Mouse (Mus musculus): ENCODE measurements around the gene Smg7. TPM values are rescaled to one million over a fixed set of nuclear protein-coding genes. Genes with fewer than 3 reads are reported as not detected.

The Smg7 gene
- total and polyA plus RNA-seq, 3 experiments, result 32.1 to 53.9 (median 52.4) TPM

GRCm38 (mm10) chr1:152819558-152819957, 82.9 kb downstream of the Smg7 start:
- Histone ChIP-seq H3K4me1 (ENCODE audit: control insufficient read depth in 1 of 2, insufficient read depth in 2 of 2, low read length in 2 of 2) (no peaks in the 10 kb centered on the region), H3K9me3 (replicated peaks; ENCODE audit: insufficient read depth, low read length) (no peaks in the 10 kb centered on the region), H3K9ac (ENCODE audit: control insufficient read depth, low read depth, low read length, poor library complexity, severe bottlenecking) (no peak overlapping the region), H3K27me3 (ENCODE audit: control insufficient read depth in 1 of 2, insufficient read depth in 2 of 2, low read length in 2 of 2) (no peaks in the 10 kb centered on the region), H3K36me3 (ENCODE audit: control insufficient read depth in 1 of 2, insufficient read depth in 2 of 2, low read length in 2 of 2) (peaks cover 3 to 5% of the 10 kb centered on the region in 2 experiments; a peak in 3 of 4 replicates), H3K79me2 (ENCODE audit: control insufficient read depth, insufficient read depth, low read length, poor library complexity) (no peaks in the 10 kb centered on the region), H3K4me3 (ENCODE audit: control insufficient read depth in 1 of 2, insufficient read depth in 1 of 2, low read depth in 2 of 2, low read length in 2 of 2) (no peak overlapping the region), H3K27ac (ENCODE audit: control insufficient read depth, low read depth, low read length) (no peak overlapping the region)
- TF ChIP-seq ZC3H11A (IDR thresholded peaks at IDR 0.05; ENCODE audit: low read depth, low read length) (no peak), SMC3 (IDR thresholded peaks at IDR 0.05; ENCODE audit: low read depth, low read length) (no peak), POLR2A (IDR thresholded peaks at IDR 0.05; ENCODE audit: control insufficient read depth in 1 of 2, insufficient read depth in 1 of 2, low read depth in 1 of 2, low read length in 2 of 2, poor library complexity in 1 of 2) (no peak), JUND (IDR thresholded peaks at IDR 0.05; ENCODE audit: low read depth, low read length) (no peak), MYC (IDR thresholded peaks at IDR 0.05; ENCODE audit: low read depth, low read length) (no peak), TCF12 (IDR thresholded peaks at IDR 0.05; ENCODE audit: low read depth, low read length) (no peak), UBTF (IDR thresholded peaks at IDR 0.05; ENCODE audit: borderline replicate concordance, insufficient read depth, low read depth, low read length) (no peak), ELF1 (IDR thresholded peaks at IDR 0.05; ENCODE audit: low read depth, low read length) (no peak), ZKSCAN1 (IDR thresholded peaks at IDR 0.05; ENCODE audit: low read depth, low read length) (no peak), MAX (IDR thresholded peaks at IDR 0.05; ENCODE audit: low read length) (no peak), MXI1 (IDR thresholded peaks at IDR 0.05; ENCODE audit: low read depth, low read length) (no peak), CHD1 (IDR thresholded peaks at IDR 0.05; ENCODE audit: low read depth, low read length) (no peak), TAL1 (IDR thresholded peaks at IDR 0.05; ENCODE audit: low read length) (no peak), TBP (IDR thresholded peaks at IDR 0.05; ENCODE audit: low read depth, low read length) (no peak), BHLHE40 (IDR thresholded peaks at IDR 0.05; ENCODE audit: borderline replicate concordance, low read depth, low read length) (no peak), USF1 (IDR thresholded peaks at IDR 0.05; ENCODE audit: low read depth, low read length) (no peak), NELFE (IDR thresholded peaks at IDR 0.05; ENCODE audit: low read depth, low read length) (no peak)
- no peak for DNase-seq (ENCODE audit: low read depth, low spot score)

- Histone ChIP-seq H3K27me3 (ENCODE audit: control insufficient read depth in 1 of 2, insufficient read depth in 2 of 2, low read length in 2 of 2) (no peaks in the 10 kb centered on the region), H3K9me3 (replicated peaks; ENCODE audit: insufficient read depth, low read length) (no peaks in the 10 kb centered on the region), H3K79me2 (ENCODE audit: control insufficient read depth, insufficient read depth, low read length, poor library complexity) (no peaks in the 10 kb centered on the region), H3K36me3 (ENCODE audit: control insufficient read depth in 1 of 2, insufficient read depth in 2 of 2, low read length in 2 of 2) (peaks cover 10% of the 10 kb centered on the region in 2 experiments), H3K4me3 (ENCODE audit: control insufficient read depth in 1 of 2, insufficient read depth in 1 of 2, low read depth in 2 of 2, low read length in 2 of 2) (no peak overlapping the region), H3K9ac (ENCODE audit: control insufficient read depth, low read depth, low read length, poor library complexity, severe bottlenecking) (no peak overlapping the region), H3K27ac (ENCODE audit: control insufficient read depth, low read depth, low read length) (no peak overlapping the region), H3K4me1 (ENCODE audit: control insufficient read depth in 1 of 2, insufficient read depth in 2 of 2, low read length in 2 of 2) (peaks cover 0 to 10% of the 10 kb centered on the region in 2 experiments; a peak in 1 of 4 replicates)
- TF ChIP-seq SIN3A (IDR thresholded peaks at IDR 0.05; ENCODE audit: low read length) (no peak), ETS1 (IDR thresholded peaks at IDR 0.05; ENCODE audit: low read depth, low read length) (no peak), MYC (IDR thresholded peaks at IDR 0.05; ENCODE audit: low read depth, low read length) (no peak), POLR2AphosphoS2 (IDR thresholded peaks at IDR 0.05; ENCODE audit: low read length) (no peak), MAX (IDR thresholded peaks at IDR 0.05; ENCODE audit: low read length) (no peak), GABPA (IDR thresholded peaks at IDR 0.05; ENCODE audit: low read depth, low read length) (no peak), BHLHE40 (IDR thresholded peaks at IDR 0.05; ENCODE audit: borderline replicate concordance, low read depth, low read length) (no peak), RAD21 (IDR thresholded peaks at IDR 0.05; ENCODE audit: low read depth, low read length) (no peak), KAT2A (conservative IDR thresholded peaks at IDR 0.05; ENCODE audit: low read depth, low read length) (no peak), POLR2AphosphoS5 (IDR thresholded peaks at IDR 0.05; ENCODE audit: borderline replicate concordance, low read depth, low read length) (no peak), CTCF (IDR thresholded peaks at IDR 0.05 in 2 of 3, conservative IDR thresholded peaks at IDR 0.05 in 1 of 3; ENCODE audit: control insufficient read depth in 1 of 3, insufficient read depth in 1 of 3, low read depth in 2 of 3, low read length in 3 of 3, poor library complexity in 1 of 3, severe bottlenecking in 1 of 3) (no peak), CHD2 (IDR thresholded peaks at IDR 0.05; ENCODE audit: low read length) (no peak), EP300 (IDR thresholded peaks at IDR 0.05; ENCODE audit: low read depth in 1 of 2, low read length in 2 of 2) (no peak), ELF1 (IDR thresholded peaks at IDR 0.05; ENCODE audit: low read depth, low read length) (no peak)
- no peak for DNase-seq (ENCODE audit: low read depth, low spot score)
Observed at GRCm38 (mm10) chr1:152817794-152818193, 84.7 kb downstream of the Smg7 start.

Measured in MEL (cell line).